Mouse (Mus musculus) spleen, adult 2 months (tissue): Measurements from ENCODE around the gene Zcchc7.

ENCODE experiments used
- CTCF ChIP-seq: fragments of 200-500 bp; IDR thresholded peaks from 2 replicates; pipeline ENCODE4 v1.5.1; 2011; ENCODE audit warnings: mild to moderate bottlenecking, inconsistent platforms; ENCODE audit not compliant: insufficient read depth, insufficient read length, insufficient replicate concordance; ENCODE audit errors: extremely low read depth
- POLR2A ChIP-seq: fragments of 200-500 bp; IDR thresholded peaks from 2 replicates; pipeline ENCODE4 v1.6.1; 2011; ENCODE audit warnings: low read depth, low read length, inconsistent platforms

DNA sequence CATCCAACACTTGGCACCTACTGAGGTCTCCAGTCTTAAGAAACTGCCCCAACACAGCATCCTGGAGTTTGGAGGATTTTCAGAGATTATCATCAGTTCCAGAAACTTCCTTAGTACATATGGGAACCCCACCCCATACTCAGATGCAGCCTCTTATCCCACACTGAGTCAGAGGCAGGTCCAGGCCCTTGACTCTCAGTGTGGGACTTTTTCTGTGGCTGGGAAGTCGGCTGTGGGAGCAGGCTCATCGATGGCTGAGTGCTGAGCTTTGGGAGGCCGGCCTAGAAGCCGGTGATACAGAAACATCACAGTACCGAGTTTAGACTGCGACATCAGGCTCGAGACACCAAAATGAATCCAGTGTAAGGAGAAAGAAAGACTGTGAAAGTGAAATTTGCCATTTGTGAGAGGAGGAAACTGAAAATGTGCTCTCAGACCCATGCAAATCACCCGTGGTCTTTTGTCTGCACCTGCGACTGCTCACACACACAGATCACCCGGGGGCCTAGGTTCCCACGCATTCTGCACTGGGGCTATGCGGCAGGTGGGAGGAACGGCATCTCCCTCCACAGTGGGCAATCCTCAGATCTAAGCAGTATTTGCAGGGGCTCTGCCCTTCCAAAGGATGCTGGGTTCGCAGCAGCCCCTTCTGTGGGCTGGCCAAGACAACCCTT is 184.0 kb downstream of the Zcchc7 start:
- TF ChIP-seq CTCF: no peak
- peak; percentile 66 for TF ChIP-seq POLR2A
